Mouse (Mus musculus): ENCODE measurements at regions not wholly inside any gene's neighbourhood (a gene's known extent, or its start where the extent isn't known, plus 50 kb on each side); places are given as distances from the start of the nearest gene placed in this dataset.

- H3K27me3 ChIP-seq, result no peaks in the 10 kb centered on the region
- no peaks in the 10 kb centered on the region for H3K9me3 ChIP-seq
- H3K4me1 ChIP-seq (replicated peaks), result peaks cover 4% of the 10 kb centered on the region; the same call in 1 of the 2 replicates
- no peak overlapping the region for H3K27ac ChIP-seq (replicated peaks)
- no peak overlapping the region for H3K9ac ChIP-seq
- H3K4me3 ChIP-seq, result no peak overlapping the region
- no peaks in the 10 kb centered on the region for H3K36me3 ChIP-seq
- 95% methylated on average over 3 of the region's 3 CpGs for WGBS
- no peak for ATAC-seq (ENCODE audit: low read depth)
- no peak overlapping the region for H3K4me2 ChIP-seq
These were observed 537.4 kb downstream of the Slc4a3 start for GRCm38 (mm10) chr1:76083273-76084036.

GRCm38 (mm10) chr1:76091031-76091430 lies 545.0 kb downstream of the Slc4a3 start:
- Histone ChIP-seq H3K4me3 (no peak overlapping the region), H3K4me1 (replicated peaks) (peaks cover 7% of the 10 kb centered on the region), H3K9ac (no peak overlapping the region), H3K9me3 (no peaks in the 10 kb centered on the region), H3K27me3 (no peaks in the 10 kb centered on the region), H3K36me3 (no peaks in the 10 kb centered on the region), H3K4me2 (no peak overlapping the region), H3K27ac (replicated peaks) (no peak overlapping the region)
- 12% methylated on average over 5 of the region's 5 CpGs for WGBS
- no peak for ATAC-seq (ENCODE audit: low read depth)

GRCm38 (mm10) chr1:76113281-76113680 lies 567.2 kb downstream of the Slc4a3 start:
- no peaks in the 10 kb centered on the region for H3K27me3 ChIP-seq
- no peak overlapping the region for H3K27ac ChIP-seq (replicated peaks)
- no peaks in the 10 kb centered on the region for H3K36me3 ChIP-seq
- no peak overlapping the region for H3K9ac ChIP-seq
- H3K4me3 ChIP-seq, result no peak overlapping the region
- no peak overlapping the region for H3K4me2 ChIP-seq
- H3K4me1 ChIP-seq (replicated peaks), result peaks cover 24% of the 10 kb centered on the region
- H3K9me3 ChIP-seq, result no peaks in the 10 kb centered on the region
- no peak for ATAC-seq (ENCODE audit: low read depth)
- WGBS, result 81% methylated on average over 3 of the region's 3 CpGs

- H3K36me3 ChIP-seq, result no peaks in the 10 kb centered on the region
- no peaks in the 10 kb centered on the region for H3K27me3 ChIP-seq
- ATAC-seq (ENCODE audit: low read depth), result no peak
- 84% methylated on average over 4 of the region's 4 CpGs for WGBS
- 0 out of 2 replicates have a peak, but pooled peaks cover 5% of the 10 kb centered on the region for H3K4me1 ChIP-seq (replicated peaks)
- no peak overlapping the region for H3K27ac ChIP-seq (replicated peaks)
- no peaks in the 10 kb centered on the region for H3K9me3 ChIP-seq
- no peak overlapping the region for H3K4me2 ChIP-seq
- no peak overlapping the region for H3K4me3 ChIP-seq
- no peak overlapping the region for H3K9ac ChIP-seq
These were observed 574.8 kb downstream of the Slc4a3 start for GRCm38 (mm10) chr1:76120840-76121239.

GRCm38 (mm10) chr1:76130353-76130752 lies 584.3 kb downstream of the Slc4a3 start:
- H3K4me1 ChIP-seq (replicated peaks), result no peaks in the 10 kb centered on the region
- no peaks in the 10 kb centered on the region for H3K9me3 ChIP-seq
- WGBS, result 62% methylated on average over 4 of the region's 4 CpGs
- no peak overlapping the region for H3K4me3 ChIP-seq
- ATAC-seq (ENCODE audit: low read depth), result no peak
- H3K4me2 ChIP-seq, result no peak overlapping the region
- H3K27me3 ChIP-seq, result no peaks in the 10 kb centered on the region
- H3K9ac ChIP-seq, result no peak overlapping the region
- no peak overlapping the region for H3K27ac ChIP-seq (replicated peaks)
- H3K36me3 ChIP-seq, result no peaks in the 10 kb centered on the region

- 75% methylated on average over 1 of the region's 1 CpGs for WGBS
- H3K9me3 ChIP-seq, result no peaks in the 10 kb centered on the region
- no peak overlapping the region for H3K4me3 ChIP-seq
- H3K4me2 ChIP-seq, result no peak overlapping the region
- no peak for ATAC-seq (ENCODE audit: low read depth)
- peaks cover 10% of the 10 kb centered on the region for H3K4me1 ChIP-seq (replicated peaks)
- no peaks in the 10 kb centered on the region for H3K36me3 ChIP-seq
- H3K27me3 ChIP-seq, result no peaks in the 10 kb centered on the region
- no peak overlapping the region for H3K27ac ChIP-seq (replicated peaks)
- no peak overlapping the region for H3K9ac ChIP-seq
These were observed 590.7 kb downstream of the Slc4a3 start for GRCm38 (mm10) chr1:76136810-76137209.

GRCm38 (mm10) chr1:76137701-76138100 lies 591.6 kb downstream of the Slc4a3 start:
- no peak for ATAC-seq (ENCODE audit: low read depth)

GRCm38 (mm10) chr1:76143516-76143915 lies 597.5 kb downstream of the Slc4a3 start:
- no peaks in the 10 kb centered on the region for H3K36me3 ChIP-seq
- ATAC-seq (ENCODE audit: low read depth), result no peak
- WGBS, result 68% methylated on average over 5 of the region's 5 CpGs
- no peak overlapping the region for H3K9ac ChIP-seq
- no peaks in the 10 kb centered on the region for H3K4me1 ChIP-seq (replicated peaks)
- H3K27me3 ChIP-seq, result no peaks in the 10 kb centered on the region
- no peaks in the 10 kb centered on the region for H3K9me3 ChIP-seq
- no peak overlapping the region for H3K4me3 ChIP-seq
- no peak overlapping the region for H3K4me2 ChIP-seq
- no peak overlapping the region for H3K27ac ChIP-seq (replicated peaks)

More at GRCm38 (mm10) chr1:76137701-76138100, 591.6 kb downstream of the Slc4a3 start:
- Histone ChIP-seq H3K4me1 (replicated peaks) (peaks cover 10% of the 10 kb centered on the region), H3K9ac (no peak overlapping the region), H3K27ac (replicated peaks) (no peak overlapping the region), H3K4me2 (no peak overlapping the region), H3K9me3 (no peaks in the 10 kb centered on the region), H3K27me3 (no peaks in the 10 kb centered on the region), H3K4me3 (no peak overlapping the region), H3K36me3 (no peaks in the 10 kb centered on the region)
- 24% methylated on average over 6 of the region's 6 CpGs for WGBS

- Histone ChIP-seq H3K4me2 (no peak overlapping the region), H3K9me3 (no peaks in the 10 kb centered on the region), H3K4me3 (no peak overlapping the region), H3K4me1 (replicated peaks) (no peaks in the 10 kb centered on the region), H3K27ac (replicated peaks) (no peak overlapping the region), H3K36me3 (no peaks in the 10 kb centered on the region), H3K9ac (no peak overlapping the region), H3K27me3 (no peaks in the 10 kb centered on the region)
- 87% methylated on average over 2 of the region's 2 CpGs for WGBS
- ATAC-seq (ENCODE audit: low read depth), result no peak
These were observed 602.9 kb downstream of the Slc4a3 start for GRCm38 (mm10) chr1:76148963-76149362.

GRCm38 (mm10) chr1:76156291-76156690 lies 610.2 kb downstream of the Slc4a3 start:
- Histone ChIP-seq H3K4me1 (replicated peaks) (no peaks in the 10 kb centered on the region), H3K27ac (replicated peaks) (no peak overlapping the region), H3K36me3 (no peaks in the 10 kb centered on the region), H3K4me2 (no peak overlapping the region), H3K9me3 (no peaks in the 10 kb centered on the region), H3K4me3 (no peak overlapping the region), H3K9ac (no peak overlapping the region), H3K27me3 (no peaks in the 10 kb centered on the region)
- no peak for ATAC-seq (ENCODE audit: low read depth)
- 50% methylated on average over 8 of the region's 8 CpGs for WGBS

GRCm38 (mm10) chr1:76167486-76167885 lies 621.4 kb downstream of the Slc4a3 start:
- H3K9me3 ChIP-seq, result no peaks in the 10 kb centered on the region
- H3K4me3 ChIP-seq, result no peak overlapping the region
- no peaks in the 10 kb centered on the region for H3K27me3 ChIP-seq
- ATAC-seq (ENCODE audit: low read depth), result no peak
- no peak overlapping the region for H3K9ac ChIP-seq
- no peak overlapping the region for H3K4me2 ChIP-seq
- H3K27ac ChIP-seq (replicated peaks), result no peak overlapping the region
- 80% methylated on average over 2 of the region's 2 CpGs for WGBS
- H3K4me1 ChIP-seq (replicated peaks), result no peaks in the 10 kb centered on the region
- H3K36me3 ChIP-seq, result no peaks in the 10 kb centered on the region

GRCm38 (mm10) chr1:76181181-76181580 lies 635.1 kb downstream of the Slc4a3 start:
- no peak overlapping the region for H3K9ac ChIP-seq
- ATAC-seq (ENCODE audit: low read depth), result no peak
- no peaks in the 10 kb centered on the region for H3K27me3 ChIP-seq
- H3K4me3 ChIP-seq, result no peak overlapping the region
- H3K4me2 ChIP-seq, result no peak overlapping the region
- WGBS, result 83% methylated on average over 3 of the region's 3 CpGs
- no peaks in the 10 kb centered on the region for H3K9me3 ChIP-seq
- H3K36me3 ChIP-seq, result no peaks in the 10 kb centered on the region
- no peaks in the 10 kb centered on the region for H3K4me1 ChIP-seq (replicated peaks)
- no peak overlapping the region for H3K27ac ChIP-seq (replicated peaks)

- Histone ChIP-seq H3K27me3 (no peaks in the 10 kb centered on the region), H3K4me3 (no peak overlapping the region), H3K4me1 (replicated peaks) (no peaks in the 10 kb centered on the region), H3K4me2 (no peak overlapping the region), H3K9me3 (no peaks in the 10 kb centered on the region), H3K9ac (no peak overlapping the region), H3K36me3 (no peaks in the 10 kb centered on the region), H3K27ac (replicated peaks) (no peak overlapping the region)
- 83% methylated on average over 4 of the region's 4 CpGs for WGBS
- ATAC-seq (ENCODE audit: low read depth), result no peak
These were observed 648.8 kb downstream of the Slc4a3 start for GRCm38 (mm10) chr1:76194844-76195243.
